Mouse (Mus musculus) CH12.LX (cell line): ENCODE results near the gene Nfic. TPM values are rescaled to one million over a fixed set of nuclear protein-coding genes. Genes with fewer than 3 reads are reported as not detected.

ENCODE experiments used
- DNase-seq: peaks from one replicate; pipeline ENCODE4 v3.0.0-alpha.2; 2013; ENCODE audit errors: extremely low read depth
- H3K27ac ChIP-seq: 2 replicates; pipeline ENCODE4 v1.5.1; 2012; ENCODE audit warnings: low read depth, mild to moderate bottlenecking, control low read depth, moderate library complexity; ENCODE audit not compliant: insufficient read depth
- H3K27me3 ChIP-seq: replicated peaks from 2 replicates; pipeline ENCODE3; 2012; ENCODE audit warnings: inconsistent platforms
- H3K36me3 ChIP-seq, 2 experiments: replicated peaks in 1 of 2; 2 replicates each; pipeline versions ENCODE3 to v1.6.1; 2012; ENCODE audit warnings: inconsistent platforms in 1 of 2, low read length in 1 of 2, mild to moderate bottlenecking in 1 of 2, mixed read lengths in 1 of 2, moderate library complexity in 1 of 2; ENCODE audit not compliant: control insufficient read depth in 1 of 2, insufficient read depth in 1 of 2
- H3K4me1 ChIP-seq, 2 experiments: 2 replicates each; pipeline ENCODE4 v1.6.1; 2012; ENCODE audit warnings: inconsistent platforms in 1 of 2, moderate library complexity in 1 of 2; ENCODE audit not compliant: insufficient read depth in 2 of 2, control insufficient read depth in 1 of 2
- H3K4me2 ChIP-seq: 2 replicates; pipeline ENCODE4 v1.6.1; 2012; ENCODE audit warnings: low read depth, mild to moderate bottlenecking, control low read depth; ENCODE audit not compliant: poor library complexity, insufficient read depth, severe bottlenecking
- H3K4me3 ChIP-seq, 3 experiments: fragments of 150-350 bp in 1 of 3; sonication (generic) in 1 of 3; replicated peaks in 1 of 3; 2 replicates each; pipeline versions ENCODE3 to v1.5.1; 2011 to 2012; ENCODE audit warnings: low read depth in 2 of 3, low read length in 2 of 3, mild to moderate bottlenecking in 2 of 3, moderate library complexity in 2 of 3, control low read depth in 1 of 3, improper control_type of control experiment in 1 of 3, inconsistent platforms in 1 of 3, mixed read lengths in 1 of 3; ENCODE audit not compliant: poor library complexity in 1 of 3
- H3K79me2 ChIP-seq: replicated peaks from 2 replicates; pipeline ENCODE4 v1.6.1; 2012; ENCODE audit warnings: mild to moderate bottlenecking, moderate library complexity; ENCODE audit not compliant: control insufficient read depth, poor library complexity, insufficient read depth, severe bottlenecking; ENCODE audit errors: extremely low read depth
- H3K9ac ChIP-seq: 2 replicates; pipeline ENCODE4 v1.6.1; 2012; ENCODE audit warnings: low read depth, mild to moderate bottlenecking, control low read depth, moderate library complexity; ENCODE audit not compliant: insufficient read depth
- H3K9me3 ChIP-seq: replicated peaks from 2 replicates; pipeline ENCODE3; 2012; ENCODE audit warnings: low read length, inconsistent platforms, mixed read lengths
- E2F4 ChIP-seq: IDR thresholded peaks from 2 replicates; pipeline ENCODE4 v1.6.1; 2011; ENCODE audit warnings: low read depth, low read length, improper control_type of control experiment; ENCODE audit not compliant: insufficient replicate concordance
- ELF1 ChIP-seq: IDR thresholded peaks from 2 replicates; pipeline ENCODE4 v1.6.1; 2014; ENCODE audit warnings: low read depth, mild to moderate bottlenecking, inconsistent platforms, low read length, improper control_type of control experiment
- EP300 ChIP-seq: IDR thresholded peaks from 2 replicates; pipeline ENCODE4 v1.6.1; 2011; ENCODE audit warnings: low read length, improper control_type of control experiment
- GABPA ChIP-seq: IDR thresholded peaks from 2 replicates; pipeline ENCODE4 v1.6.1; 2012; ENCODE audit warnings: low read depth, low read length, improper control_type of control experiment, inconsistent platforms; ENCODE audit not compliant: insufficient replicate concordance
- HCFC1 ChIP-seq: IDR thresholded peaks from 2 replicates; pipeline ENCODE4 v1.6.1; 2012; ENCODE audit warnings: low read depth, mild to moderate bottlenecking, inconsistent platforms, low read length, improper control_type of control experiment
- KAT2A ChIP-seq: IDR thresholded peaks from 2 replicates; pipeline ENCODE4 v1.6.1; 2012; ENCODE audit warnings: low read length, improper control_type of control experiment, inconsistent platforms; ENCODE audit not compliant: insufficient replicate concordance
- MAFK ChIP-seq: IDR thresholded peaks from 2 replicates; pipeline ENCODE4 v1.6.1; 2011; ENCODE audit warnings: low read length, improper control_type of control experiment; ENCODE audit not compliant: insufficient replicate concordance
- MAZ ChIP-seq: IDR thresholded peaks from 2 replicates; pipeline ENCODE4 v1.6.1; 2012; ENCODE audit warnings: low read depth, mild to moderate bottlenecking, inconsistent platforms, low read length, improper control_type of control experiment, moderate library complexity
- PAX5 ChIP-seq: IDR thresholded peaks from 2 replicates; pipeline ENCODE4 v1.6.1; 2012; ENCODE audit warnings: low read length, inconsistent platforms, mixed read lengths
- POLR2A ChIP-seq: IDR thresholded peaks from 2 replicates; pipeline ENCODE4 v1.6.1; 2011; ENCODE audit warnings: low read depth, mild to moderate bottlenecking, improper control_type of control experiment, low read length
- RCOR1 ChIP-seq: conservative IDR thresholded peaks from 2 replicates; pipeline ENCODE4 v1.6.1; 2012; ENCODE audit warnings: low read depth, mild to moderate bottlenecking, inconsistent platforms, low read length, improper control_type of control experiment
- TCF12 ChIP-seq: IDR thresholded peaks from 2 replicates; pipeline ENCODE4 v1.6.1; 2014; ENCODE audit warnings: low read depth, mild to moderate bottlenecking, inconsistent platforms, low read length, improper control_type of control experiment
- UBTF ChIP-seq: IDR thresholded peaks from 2 replicates; pipeline ENCODE4 v1.6.1; 2012; ENCODE audit warnings: low read depth, mild to moderate bottlenecking, inconsistent platforms, low read length, improper control_type of control experiment, moderate library complexity
- USF2 ChIP-seq: conservative IDR thresholded peaks from 2 replicates; pipeline ENCODE4 v1.6.1; 2011; ENCODE audit warnings: low read depth, low read length, improper control_type of control experiment
- dilution Hi-C: fragments of 300-500 bp; cut with MboI; formaldehyde crosslinking; loops from 2 replicates; pipeline ENCODE4 v1.14.3; 2020; ENCODE audit warnings: low sequenced_read_pairs; ENCODE audit not compliant: extremely low pct_unique_long_range_greater_than_20kb, extremely low pct_ligation_motif_present
- in situ Hi-C: fragments of 300-500 bp; cut with MboI; formaldehyde crosslinking; loops from 3 replicates; pipeline ENCODE4 v1.14.3; 2019; ENCODE audit warnings: low sequenced_read_pairs, low pct_ligation_motif_present, low pct_unique_long_range_greater_than_20kb, mixed read lengths
- polyA plus RNA-seq: library from polyadenylated mRNA; unstranded; fragments of >175 nt; gene quantifications from 2 replicates; pipeline ENCODE4 v1.2.1, GENCODE M21; 2012; ENCODE audit warnings: low read depth; ENCODE audit not compliant: insufficient read length
- total RNA-seq, 2 experiments: library from RNA; depleted of rRNA; stranded (reverse); fragments of 300-350 nt in 1 of 2; fragments of >200 nt in 1 of 2; gene quantifications; 2 replicates each; pipeline ENCODE4 v1.2.3; 2012 to 2014

Nfic gene
- total and polyA plus RNA-seq, 3 experiments = 0.07 to 4.7 (median 4.0) TPM

DNA sequence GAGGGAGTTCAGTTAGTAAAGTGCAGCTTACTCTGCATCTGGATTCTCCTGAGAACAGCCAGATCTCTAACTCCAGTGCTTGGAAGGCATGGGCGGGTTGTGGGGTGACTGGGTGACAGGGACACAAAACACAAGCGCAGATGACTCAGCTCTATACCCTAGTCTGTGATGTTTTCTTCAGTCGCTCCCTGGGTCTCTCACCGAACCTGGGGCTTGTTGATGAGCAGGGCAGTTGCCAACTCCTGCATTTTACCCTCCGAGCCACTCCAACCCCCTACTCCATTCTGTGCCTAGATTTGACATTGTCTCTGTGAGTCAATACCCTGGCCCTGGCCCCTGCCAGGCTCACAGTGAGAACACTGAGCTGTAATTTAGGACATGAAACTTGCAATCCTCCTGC, 46.4 kb upstream of the Nfic start:
- Histone ChIP-seq H3K27me3 (peaks cover 2% of the 10 kb centered on the region), H3K36me3 (peaks cover 0 to 15% of the 10 kb centered on the region in 2 experiments), H3K9me3 (peaks cover 6% of the 10 kb centered on the region), H3K4me2 (no peak overlapping the region), H3K4me1 (peaks cover 12 to 25% of the 10 kb centered on the region in 2 experiments), H3K27ac (no peak overlapping the region), H3K9ac (no peak overlapping the region), H3K79me2 (no peaks in the 10 kb centered on the region), H3K4me3 (no peak overlapping the region)
- in situ Hi-C loops (no loop called here), dilution Hi-C loops (no loop called here)
- TF ChIP-seq ELF1 (no peak), E2F4 (no peak), MAZ (no peak), KAT2A (no peak), USF2 (no peak), EP300 (no peak), TCF12 (no peak), HCFC1 (no peak), PAX5 (no peak), RCOR1 (no peak), GABPA (no peak), MAFK (no peak)
- no peak for DNase-seq

- no peak within 1 kb of the TSS for H3K4me3 ChIP-seq
- H3K9me3 ChIP-seq = peaks cover 2% of the 10 kb centered on the region
- peaks cover 0 to 2% of the 10 kb centered on the region in 2 experiments for H3K36me3 ChIP-seq
- peaks cover 14 to 30% of the 10 kb centered on the region in 2 experiments for H3K4me1 ChIP-seq
- H3K79me2 ChIP-seq = peaks cover 10% of the 10 kb centered on the region
- in situ Hi-C loops (no loop called here), dilution Hi-C loops (no loop called here)
- H3K27me3 ChIP-seq = peaks cover 2% of the 10 kb centered on the region
- TF ChIP-seq HCFC1 = no peak
- no peak for TF ChIP-seq E2F4
- no peak for TF ChIP-seq EP300
- TF ChIP-seq UBTF = no peak
- no peak for TF ChIP-seq RCOR1
- TF ChIP-seq PAX5 = no peak
- no peak for TF ChIP-seq POLR2A
- no peak for TF ChIP-seq MAFK
- H3K9ac ChIP-seq = no peak within 1 kb of the TSS
- no peak within 1 kb of the TSS for H3K4me2 ChIP-seq
- DNase-seq = no peak
- H3K27ac ChIP-seq = no peak within 1 kb of the TSS
Observed at GRCm38 (mm10) chr10:81500032-81500431, 44.6 kb upstream of the Nfic start, which contains the start of gene S1pr4. S1pr4 (minus strand) TSS chr10:81500132.
